Mouse (Mus musculus): ENCODE measurements at regions not wholly inside any gene's neighbourhood (a gene's known extent, or its start where the extent isn't known, plus 50 kb on each side); places are given as distances from the start of the nearest gene placed in this dataset.

DNA sequence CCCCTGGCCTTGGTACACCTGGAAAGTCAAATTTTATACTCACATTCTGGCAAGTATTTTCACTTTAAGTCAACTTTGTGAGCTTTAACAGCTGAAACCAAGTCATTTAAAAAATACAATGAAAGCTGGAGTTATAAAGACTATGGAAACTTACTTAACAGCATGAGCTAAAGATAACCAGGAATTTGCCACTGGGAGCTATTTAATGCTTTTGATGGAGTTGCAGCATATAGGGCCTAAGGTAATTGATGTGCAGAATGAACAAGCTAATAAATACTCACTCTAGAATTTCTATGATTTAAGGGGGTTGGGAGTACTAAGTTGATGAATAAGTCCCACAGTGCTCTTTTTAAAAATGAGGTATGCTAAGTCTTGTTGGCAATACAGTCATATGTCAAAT is 463.5 kb upstream of the Dmac1 start:
- no peak for DNase-seq (ENCODE audit: inconsistent ontology term)

DNA sequence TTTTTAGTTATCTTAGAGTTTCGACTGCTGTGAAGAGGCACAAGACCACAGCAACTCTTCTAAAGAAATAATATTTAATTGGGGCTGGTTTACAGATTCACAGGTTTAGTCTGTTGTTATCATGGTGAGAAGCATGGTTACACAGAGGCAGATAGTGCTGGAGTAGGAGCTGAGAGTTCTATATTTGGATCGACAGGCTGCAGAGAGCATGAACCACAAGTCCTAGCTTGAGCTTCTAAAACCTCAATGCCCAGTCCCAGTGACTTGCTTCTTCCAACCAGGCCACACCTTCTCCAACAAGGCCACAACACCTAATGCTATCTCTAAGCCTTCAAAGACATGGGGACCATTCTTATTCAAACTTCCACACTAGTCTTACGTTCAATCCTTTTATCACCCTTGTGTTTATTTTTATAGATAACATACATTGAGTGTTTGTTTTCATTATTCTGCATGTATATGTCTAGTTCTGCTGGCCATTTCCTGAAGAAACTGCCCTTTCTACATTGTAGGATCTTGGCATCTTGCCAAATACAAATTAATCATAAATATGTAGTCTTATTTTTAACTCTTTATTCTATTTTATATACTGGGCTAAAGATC is 452.8 kb upstream of the Dmac1 start:
- DNase-seq (ENCODE audit: inconsistent ontology term), result no peak

DNA sequence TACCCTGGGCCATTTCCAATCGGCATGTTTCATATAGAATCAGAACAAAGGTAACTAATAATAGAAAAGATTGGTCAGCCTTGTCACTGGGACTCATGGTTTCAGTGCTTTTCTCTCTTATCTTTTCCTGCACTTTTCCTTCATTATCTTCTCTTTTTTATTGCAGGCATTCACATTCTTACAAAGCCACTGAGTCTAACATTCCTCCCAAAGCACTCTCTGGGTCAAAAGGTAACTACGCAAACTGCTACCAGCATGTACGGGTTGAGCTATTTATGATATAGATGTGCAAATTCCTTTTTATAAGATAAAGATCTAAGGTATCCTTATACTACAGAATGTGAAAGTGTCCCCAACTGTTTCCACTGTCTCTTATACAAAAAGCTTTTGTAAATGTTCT is 436.5 kb upstream of the Dmac1 start:
- DNase-seq (ENCODE audit: inconsistent ontology term), result no peak

DNA sequence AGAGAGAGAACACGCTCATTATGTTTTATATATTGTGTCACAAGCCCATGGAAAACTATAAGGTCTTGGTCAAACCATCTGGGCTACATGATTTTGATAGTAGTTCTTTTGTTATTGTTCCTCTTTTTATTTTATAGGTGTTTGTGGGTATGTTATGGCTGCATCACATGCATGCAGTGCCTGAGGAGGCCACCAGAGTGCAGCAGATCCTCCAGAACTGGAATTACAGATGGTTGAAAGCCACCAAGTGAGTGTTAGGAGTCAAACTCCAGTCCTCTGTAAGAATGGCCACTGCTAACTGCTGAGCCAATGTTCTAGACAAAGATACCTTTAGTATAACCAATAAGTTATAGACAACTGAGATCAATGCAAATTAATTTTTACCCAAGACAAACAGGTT is 435.9 kb upstream of the Dmac1 start:
- no peak for DNase-seq (ENCODE audit: inconsistent ontology term)

DNA sequence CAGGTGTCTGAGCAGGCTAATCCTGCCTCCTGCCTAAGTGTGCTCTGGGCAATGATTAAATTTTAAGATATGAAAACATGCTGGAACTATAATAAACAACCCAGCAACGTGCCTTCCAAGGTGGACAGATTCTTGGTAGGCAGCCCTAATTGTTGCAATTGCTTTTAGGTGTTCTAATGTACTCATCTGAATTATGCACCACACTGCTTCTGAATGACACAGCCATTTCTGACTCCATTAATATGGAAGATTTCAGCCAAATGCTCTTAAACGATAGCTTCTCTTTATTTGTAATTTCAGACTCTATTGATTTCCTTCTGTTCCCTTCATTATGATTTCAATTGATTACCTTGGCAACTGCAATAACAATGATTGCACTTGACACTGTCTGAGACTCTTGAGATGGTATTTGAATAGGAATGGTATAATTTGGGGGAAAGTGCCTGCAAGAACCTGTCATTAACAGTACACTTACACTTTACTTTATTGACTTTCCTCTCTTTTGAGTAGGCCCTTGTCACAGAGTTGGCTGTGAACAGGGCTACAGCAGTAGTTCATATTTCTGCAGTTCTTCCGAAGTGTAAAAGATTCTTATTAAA is 422.8 kb upstream of the Dmac1 start:
- no peak for DNase-seq (ENCODE audit: inconsistent ontology term)

DNA sequence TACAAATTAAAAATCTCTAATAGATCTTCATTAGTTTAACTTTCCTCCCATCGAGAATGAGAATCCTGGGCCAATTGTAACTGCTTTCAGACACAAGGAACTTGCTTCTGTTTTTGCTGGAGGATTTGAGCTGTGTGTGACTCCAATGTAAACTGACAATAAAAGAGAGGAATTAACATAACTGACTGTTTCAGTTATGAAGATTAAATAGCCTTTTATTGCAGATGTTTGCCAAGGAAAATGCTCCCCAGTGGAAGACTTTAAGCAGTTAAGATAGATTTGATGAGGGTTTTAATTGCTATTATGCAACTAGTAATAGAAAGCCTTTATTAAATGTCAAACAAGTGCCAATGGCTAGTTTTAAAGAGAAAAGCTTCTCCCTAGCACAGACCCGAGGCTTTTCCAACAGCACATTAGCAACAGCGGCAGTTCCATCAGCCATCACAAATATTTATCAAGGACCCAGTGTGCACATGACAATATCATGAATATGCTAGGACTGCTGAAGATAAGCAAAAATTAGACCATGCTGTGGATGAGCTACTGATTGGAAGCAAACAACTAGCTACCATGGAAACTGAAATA is 398.6 kb upstream of the Dmac1 start:
- DNase-seq (ENCODE audit: inconsistent ontology term), result no peak

DNA sequence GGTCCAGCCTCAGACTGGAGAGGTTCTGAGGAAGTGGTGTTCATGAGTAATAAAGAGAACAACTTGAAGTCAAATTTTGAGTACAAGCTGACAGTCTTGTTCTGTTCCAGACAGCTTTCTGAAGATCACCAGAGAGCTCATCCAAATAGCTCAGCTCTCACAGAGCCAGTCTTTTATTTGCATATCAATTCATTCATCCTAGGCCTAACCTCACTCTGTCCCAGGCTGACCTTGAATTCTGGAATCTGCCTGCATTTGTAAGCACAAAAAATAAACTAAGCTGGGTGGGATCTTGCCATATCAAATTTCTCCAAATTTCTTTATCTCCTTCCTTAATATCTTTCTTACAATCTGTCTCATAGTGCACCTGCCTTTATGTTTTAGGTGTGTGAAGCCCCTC is 362.9 kb upstream of the Dmac1 start:
- DNase-seq (ENCODE audit: inconsistent ontology term), result no peak

DNA sequence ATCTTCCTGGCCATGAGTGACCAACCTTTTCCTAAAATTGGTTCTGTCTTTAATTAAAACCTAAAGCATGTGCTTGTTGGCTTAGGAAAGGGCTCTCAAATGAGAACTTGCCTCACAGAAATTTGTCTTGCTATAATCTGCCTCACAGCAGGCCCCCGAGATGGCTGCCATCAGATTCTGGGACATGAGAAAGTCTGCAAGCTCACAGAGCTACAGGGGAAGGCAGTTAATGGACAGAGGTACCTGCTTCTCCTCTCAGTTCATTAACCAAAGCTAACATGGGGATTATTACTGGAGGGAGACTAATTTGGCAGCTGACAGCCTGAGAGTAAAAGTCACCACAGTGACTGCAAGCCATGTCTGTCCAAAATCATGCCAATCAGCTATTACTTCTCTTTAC is 358.5 kb upstream of the Dmac1 start:
- DNase-seq (ENCODE audit: inconsistent ontology term), result no peak

DNA sequence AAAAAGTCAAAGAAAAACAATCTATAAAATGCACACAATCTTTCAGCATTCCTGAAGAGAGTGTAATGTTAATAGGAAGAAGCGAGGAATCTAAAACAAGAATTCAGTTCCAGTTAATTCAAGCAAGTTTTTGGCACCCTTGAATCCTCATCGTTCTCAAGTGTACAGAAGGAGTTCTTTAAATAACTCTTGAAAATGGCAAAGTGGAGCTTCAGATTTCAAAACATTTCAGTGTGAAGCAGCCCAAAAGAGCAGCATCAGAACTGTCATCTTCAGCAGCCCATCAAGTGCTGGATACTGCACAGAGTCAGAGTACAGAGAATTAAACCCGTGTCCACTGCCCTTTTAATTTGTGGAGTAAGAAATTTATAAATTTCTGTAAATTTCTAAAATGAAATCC is 311.8 kb upstream of the Dmac1 start:
- no peak for DNase-seq (ENCODE audit: inconsistent ontology term)

DNA sequence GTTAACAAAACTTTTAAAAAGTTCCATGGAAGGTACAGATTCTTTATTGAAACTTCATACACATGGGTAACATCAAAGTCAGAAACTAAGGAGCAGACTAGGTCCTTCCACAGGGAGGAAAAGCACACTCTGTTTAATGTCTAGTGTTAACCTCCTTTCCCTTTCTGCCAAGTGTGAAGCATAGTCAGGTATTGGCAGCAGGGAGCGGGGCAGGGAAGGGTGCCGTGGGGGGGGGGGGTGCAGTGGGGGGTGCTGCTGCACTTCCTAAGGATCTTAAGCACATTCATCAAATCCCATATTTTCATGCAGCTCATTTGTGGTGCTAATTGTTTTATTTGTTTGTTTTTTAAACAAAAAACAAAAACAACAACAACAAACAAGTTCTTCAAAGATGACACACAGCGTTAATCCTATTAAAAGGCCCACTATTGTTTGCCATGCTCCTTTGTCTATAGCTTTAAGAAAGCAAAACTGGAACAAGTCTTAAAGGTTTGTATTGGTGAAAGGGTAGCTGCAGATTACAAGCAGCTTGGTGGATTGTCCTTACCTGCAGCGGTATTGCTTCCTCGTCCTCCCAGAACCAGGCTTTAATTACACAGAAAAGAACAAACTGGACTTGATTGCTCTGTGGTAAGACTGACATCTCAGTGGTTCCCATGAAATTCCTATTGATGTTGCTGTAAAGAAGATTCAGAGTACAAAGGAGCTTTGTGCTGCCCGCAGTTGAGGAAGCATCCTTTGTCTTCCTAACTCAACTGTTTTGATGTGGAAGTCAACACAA is 310.2 kb upstream of the Dmac1 start:
- DNase-seq (ENCODE audit: inconsistent ontology term), result peak; percentile 15

DNA sequence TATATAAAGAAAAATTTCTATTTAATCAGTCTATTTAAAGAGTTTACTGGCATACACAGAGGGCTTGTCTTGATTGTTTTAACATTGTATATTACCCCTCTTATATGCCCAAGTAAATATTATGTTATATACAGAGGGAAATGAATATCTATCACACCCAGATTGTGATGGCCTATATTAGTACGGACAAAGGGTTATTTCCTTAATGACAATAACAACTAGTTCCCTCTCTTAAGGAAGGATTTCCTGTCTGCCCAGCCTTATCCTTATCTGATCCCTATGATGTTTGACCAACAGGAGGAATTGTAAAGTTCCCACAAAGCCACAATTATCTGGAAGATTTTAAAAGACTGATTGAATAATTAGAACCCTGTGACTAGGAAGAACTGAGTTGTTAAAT is 301.8 kb upstream of the Dmac1 start:
- no peak for DNase-seq (ENCODE audit: inconsistent ontology term)

DNA sequence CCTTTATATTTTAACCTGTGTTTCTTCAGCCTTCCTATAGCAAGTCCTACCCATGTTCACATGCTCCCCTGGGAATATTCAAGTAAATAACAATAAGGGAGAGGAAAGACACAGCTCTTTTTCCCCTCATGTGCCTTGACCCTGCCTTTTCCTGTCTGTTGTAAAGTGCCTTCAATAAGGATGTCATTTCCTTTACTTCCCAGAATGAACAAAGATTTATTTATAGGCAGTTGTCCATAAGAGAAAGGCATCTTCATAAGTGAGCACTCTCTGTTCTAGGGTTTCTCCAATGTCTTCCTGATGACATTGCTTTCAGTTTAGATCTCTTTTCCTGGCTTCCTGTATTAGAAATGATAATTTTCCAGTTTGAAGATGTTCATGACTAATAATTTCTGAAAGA is 294.5 kb upstream of the Dmac1 start:
- DNase-seq (ENCODE audit: inconsistent ontology term), result no peak

DNA sequence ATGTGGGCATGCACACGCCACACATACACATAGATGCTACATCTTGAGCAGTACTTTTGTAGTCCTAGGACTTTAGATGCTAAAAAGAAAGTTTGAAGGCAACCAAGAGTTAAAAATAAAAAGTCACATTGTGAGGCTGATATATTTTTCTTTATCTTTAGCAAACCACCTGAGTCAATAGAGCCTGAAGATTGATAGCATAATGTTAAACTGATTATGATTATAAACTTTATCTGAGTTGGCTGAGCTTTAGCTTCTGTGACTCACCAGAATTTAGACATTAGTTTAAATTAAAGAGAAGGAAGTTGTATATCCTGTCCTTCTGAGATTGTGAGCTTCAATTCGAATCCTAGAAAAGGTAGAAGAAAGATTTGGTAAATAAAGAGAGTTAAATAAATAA is 289.5 kb upstream of the Dmac1 start:
- DNase-seq (ENCODE audit: inconsistent ontology term), result no peak

DNA sequence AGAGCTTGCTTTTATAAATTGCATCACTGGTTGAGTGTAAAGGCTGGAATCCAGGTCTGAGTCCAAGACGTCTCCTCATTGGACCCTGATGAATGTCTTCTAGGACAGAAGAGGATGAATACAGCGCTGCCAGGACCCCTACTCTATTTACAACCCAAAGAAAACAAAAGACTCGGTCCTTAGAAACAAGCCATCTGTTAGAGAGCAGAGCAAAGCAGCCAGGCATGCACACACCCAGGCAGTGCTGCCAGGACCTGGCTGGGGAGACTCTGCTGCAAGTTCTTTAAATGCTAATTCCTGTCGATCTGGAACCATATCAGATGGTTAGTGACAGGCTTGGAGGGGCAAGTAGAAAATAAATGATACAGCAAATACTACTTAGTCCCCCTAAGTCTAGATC is 284.4 kb upstream of the Dmac1 start:
- peak; percentile 14 for DNase-seq (ENCODE audit: inconsistent ontology term)

DNA sequence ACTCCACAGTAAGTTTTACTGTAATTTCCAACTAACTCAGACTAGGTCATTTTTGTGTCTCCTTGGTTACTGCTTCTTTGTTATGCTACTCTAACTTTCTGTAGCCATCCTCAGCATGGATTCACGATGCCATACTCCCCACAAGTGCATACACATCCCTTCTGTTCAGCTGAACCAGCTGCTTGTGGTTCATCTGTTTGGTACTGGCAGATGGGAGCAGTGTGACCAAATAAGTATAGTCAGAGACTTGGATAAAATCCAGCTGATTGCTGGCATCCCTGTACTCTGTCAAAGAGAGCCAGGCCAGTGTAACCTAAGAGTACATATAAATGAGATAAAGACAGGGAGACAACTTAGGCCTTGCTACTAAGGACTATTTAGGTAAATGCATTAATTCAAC is 283.7 kb upstream of the Dmac1 start:
- peak; percentile 63 for DNase-seq (ENCODE audit: inconsistent ontology term)

DNA sequence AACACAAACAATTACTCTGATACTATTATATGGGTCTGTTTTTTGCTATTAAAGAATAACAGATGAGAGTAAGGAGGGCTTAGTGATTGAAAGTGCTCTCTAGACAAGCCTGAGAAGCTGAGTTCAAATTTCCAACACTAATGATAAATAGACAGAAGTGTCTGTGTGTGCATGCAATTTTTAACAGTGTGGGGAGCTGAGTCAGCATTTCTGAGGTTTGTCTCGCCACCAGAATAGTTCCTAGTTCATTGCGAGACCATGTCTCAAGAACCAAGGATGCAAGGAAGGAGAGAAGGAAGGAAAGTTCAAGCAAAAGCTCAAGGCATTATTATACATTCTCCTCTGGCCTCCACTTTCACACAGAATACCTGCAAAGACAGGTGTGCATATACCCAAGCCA is 259.7 kb upstream of the Dmac1 start:
- DNase-seq (ENCODE audit: inconsistent ontology term), result no peak

DNA sequence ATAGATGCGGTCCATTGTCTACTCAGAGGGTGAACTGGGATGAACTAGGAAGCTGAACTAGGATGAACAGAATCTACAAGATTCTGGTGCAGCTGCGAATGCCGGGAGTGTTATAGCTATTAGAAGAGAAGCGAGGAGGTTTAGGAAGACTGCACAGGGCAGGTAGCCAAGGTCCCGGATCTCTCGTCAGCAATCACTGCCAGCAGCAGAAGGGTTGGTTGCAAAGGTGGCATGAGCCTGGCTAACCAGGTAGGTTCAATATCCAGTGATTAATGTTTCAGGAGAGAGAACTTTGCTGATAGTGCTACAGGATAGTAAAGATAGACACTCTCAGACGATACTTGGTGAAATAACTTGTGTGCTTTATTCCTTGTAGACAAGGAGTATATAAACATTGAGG is 257.0 kb upstream of the Dmac1 start:
- no peak for DNase-seq (ENCODE audit: inconsistent ontology term)

DNA sequence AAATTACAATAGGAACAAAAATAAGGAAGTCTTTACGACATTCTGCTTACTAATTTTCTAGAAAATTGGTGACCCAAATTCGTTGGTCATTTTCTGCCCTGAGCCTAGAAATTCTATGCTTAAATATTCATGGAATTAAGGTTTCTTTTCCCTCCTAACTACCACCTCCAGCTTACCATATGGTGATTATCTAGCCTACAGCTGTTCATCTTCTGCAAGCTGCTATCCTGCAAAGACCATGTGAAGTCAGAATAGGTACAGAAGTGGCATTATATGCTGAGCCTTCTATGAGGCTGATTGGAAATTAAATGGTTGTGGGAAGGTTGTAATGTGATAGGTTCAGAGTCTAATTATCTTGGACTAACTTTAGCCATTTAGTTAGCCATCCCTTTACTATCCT is 251.5 kb upstream of the Dmac1 start:
- no peak for DNase-seq (ENCODE audit: inconsistent ontology term)

DNA sequence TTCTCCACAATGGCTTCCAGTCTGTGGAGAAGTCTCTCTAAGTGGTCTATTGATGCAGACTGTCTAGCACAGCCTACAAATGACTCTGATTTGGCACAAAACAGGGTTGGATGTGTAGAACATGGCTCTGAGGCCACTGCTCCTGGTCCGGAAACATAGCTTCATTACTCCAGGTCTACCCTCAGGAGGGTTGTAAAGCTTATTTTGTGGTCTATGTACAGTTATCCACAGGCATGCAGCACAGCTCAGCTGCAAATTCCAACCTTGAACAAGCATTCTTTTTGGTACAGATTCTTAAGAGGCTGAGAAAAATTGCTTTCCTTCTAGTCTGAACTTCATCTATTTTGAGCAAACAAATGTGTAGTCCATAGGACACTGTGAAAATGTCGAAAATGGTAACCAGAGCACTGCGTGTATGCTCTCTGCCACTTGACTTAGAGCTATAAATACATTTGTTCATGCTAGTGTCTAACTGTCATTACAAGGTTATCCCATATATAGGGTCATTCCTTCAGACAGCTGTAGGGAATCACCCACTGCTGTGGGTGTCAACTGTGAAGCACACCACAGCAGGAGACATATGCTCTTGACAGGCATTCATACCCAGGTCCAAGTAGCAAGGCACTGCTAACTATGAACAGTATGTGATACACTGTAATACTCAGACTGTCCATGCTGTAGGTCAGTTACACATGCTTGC is 239.5 kb upstream of the Dmac1 start:
- DNase-seq (ENCODE audit: inconsistent ontology term), result no peak
